Comparison of ENCODE assay signal across 9 mouse cellular contexts in genomic region chr1:136381583-136381982, GRCm38 (mm10). TPM values are rescaled to one million over a fixed set of nuclear protein-coding genes. Genes with fewer than 3 reads are reported as not detected.
DNase-seq lines count a peak whose midpoint lies in the region; ATAC-seq and TF ChIP-seq lines count a peak whose summit lies in the region.
"Had no signal": no experiment of that assay in that cellular context is flagged by ENCODE, and none has a peak within 500 bp of the region (broad histone marks: within the 10 kb centered on the region; RNA-seq: fewer than 3 reads in every experiment).

No protein-coding gene starts in this region.

- no peak overlapping the region for H3K4me3 ChIP-seq in forebrain, embryonic 10.5 days
- H3K4me3 ChIP-seq in hindbrain, embryonic 12.5 days: no peak overlapping the region

- H3K4me1 ChIP-seq in forebrain, embryonic 10.5 days: no peaks in the 10 kb centered on the region
- H3K4me1 ChIP-seq in hindbrain, embryonic 12.5 days: no peaks in the 10 kb centered on the region

- no peaks in the 10 kb centered on the region for H3K27me3 ChIP-seq in forebrain, embryonic 10.5 days (ENCODE audit: poor library complexity, severe bottlenecking)
- no peaks in the 10 kb centered on the region for H3K27me3 ChIP-seq in hindbrain, embryonic 12.5 days

- H3K9ac ChIP-seq in hindbrain, embryonic 12.5 days: no peak overlapping the region
- H3K9ac ChIP-seq: liver, postnatal 0 days had no signal

- H3K27ac ChIP-seq in forebrain, embryonic 10.5 days: no peak overlapping the region
- no peak overlapping the region for H3K27ac ChIP-seq in hindbrain, embryonic 12.5 days

- H3K36me3 ChIP-seq in forebrain, embryonic 10.5 days (replicated peaks): no peaks in the 10 kb centered on the region
- no peaks in the 10 kb centered on the region for H3K36me3 ChIP-seq in hindbrain, embryonic 12.5 days

- H3K4me2 ChIP-seq in hindbrain, embryonic 12.5 days (replicated peaks): no peak overlapping the region

- DNase-seq in kidney, adult 18-20 months: peak; percentile 5
- DNase-seq in kidney, adult 11 months: no peak
- DNase-seq in brain, embryonic 14.5 days (ENCODE audit: low read depth): peak; percentile 21
- peak; percentile 34 to 48 for DNase-seq in cerebellum, postnatal 25 days
- peak; percentile 48 for DNase-seq in kidney, postnatal 14 days
- DNase-seq in forebrain, embryonic 10.5 days (ENCODE audit: extremely low spot score, low spot score): no peak
- DNase-seq in frontal cortex, adult 2 months (ENCODE audit: extremely low spot score in 1 of 2, low spot score in 1 of 2): no peak
- DNase-seq: liver, postnatal 0 days had no signal

- TF ChIP-seq CTCF in brain, embryonic 14.5 days (IDR thresholded peaks at IDR 0.05; ENCODE audit: borderline replicate concordance, extremely low read depth, insufficient read depth, insufficient read length): no peak

- H3K9me3 ChIP-seq in forebrain, embryonic 10.5 days: no peaks in the 10 kb centered on the region; the same call in 1 of the 2 replicates
- no peaks in the 10 kb centered on the region; the same call in 1 of the 2 replicates for H3K9me3 ChIP-seq in hindbrain, embryonic 12.5 days (replicated peaks)

- no peak for TF ChIP-seq POLR2A in brain, embryonic 14.5 days (IDR thresholded peaks at IDR 0.05; ENCODE audit: borderline replicate concordance, extremely low read depth, insufficient read depth, insufficient read length, poor library complexity, severe bottlenecking)

- ATAC-seq in hindbrain, embryonic 12.5 days (ENCODE audit: low FRiP score): no peak
- ATAC-seq: liver, postnatal 0 days had no signal

- WGBS in forebrain, embryonic 10.5 days: 83% methylated on average over 5 of the region's 5 CpGs
- WGBS in hindbrain, embryonic 12.5 days: 78% methylated on average over 5 of the region's 5 CpGs

RNA-seq across cellular contexts. Expression of gene Ddx59, which starts 33.5 kb away (rescaled TPM):
- polyA plus RNA-seq in brain, embryonic 14.5 days (2012; rRNA removed): 9.1 and 11.0 TPM in 2 replicates
- polyA plus RNA-seq in forebrain, embryonic 10.5 days (2016; fragmentation: Nextera tagmentation; extraction: Ambion mirVana): 18.5 and 20.1 TPM in 2 replicates
- 6.6 and 7.8 TPM in 2 replicates for polyA plus RNA-seq in frontal cortex, adult 2 months (2012; rRNA removed)
- polyA plus RNA-seq in hindbrain, embryonic 12.5 days (2016; fragmentation: Nextera tagmentation; extraction: Ambion mirVana): 17.5 and 18.2 TPM in 2 replicates

RNA-seq across cellular contexts. Expression of gene Camsap2, which starts 35.7 kb away (rescaled TPM):
- 38.1 and 65.6 TPM in 2 replicates for polyA plus RNA-seq in brain, embryonic 14.5 days (2012; rRNA removed)
- polyA plus RNA-seq in forebrain, embryonic 10.5 days (2016; fragmentation: Nextera tagmentation; extraction: Ambion mirVana): 11.5 and 12.9 TPM in 2 replicates
- 53.6 and 53.7 TPM in 2 replicates for polyA plus RNA-seq in frontal cortex, adult 2 months (2012; rRNA removed)
- 38.2 and 39.7 TPM in 2 replicates for polyA plus RNA-seq in hindbrain, embryonic 12.5 days (2016; fragmentation: Nextera tagmentation; extraction: Ambion mirVana)

Comparison
In these comparisons a context has a peak if more than half of its experiments do, and no peak if none do; other contexts are left out.
1. DNase-seq: peak in kidney, adult 18-20 months (single experiment), brain, embryonic 14.5 days (single experiment), cerebellum, postnatal 25 days (2 of 2) and kidney, postnatal 14 days (single experiment); none in kidney, adult 11 months (single experiment), forebrain, embryonic 10.5 days (single experiment) and frontal cortex, adult 2 months (0 of 2).